Mouse (Mus musculus) kidney, embryonic 14.5 days (tissue): ENCODE measurements around the gene Ldhd. TPM values are rescaled to one million over a fixed set of nuclear protein-coding genes. Genes with fewer than 3 reads are reported as not detected.

Source experiments
- ATAC-seq: fragments of 200-750 bp; cut with Nextera tagmentation; 2 replicates; pipeline ENCODE4 v1.8.0; 2017; ENCODE audit warnings: moderate number of reproducible peaks, mild to moderate bottlenecking, moderate TSS enrichment, moderate library complexity; ENCODE audit not compliant: low FRiP score, low TSS enrichment
- H3K27ac ChIP-seq: fragments of 300-500 bp; sonication (generic); 2 replicates; pipeline ENCODE4 v1.5.1; 2014; ENCODE audit warnings: low read depth, mild to moderate bottlenecking, low read length, moderate library complexity, mixed read lengths
- H3K27me3 ChIP-seq: fragments of 300-500 bp; sonication (generic); 2 replicates; pipeline ENCODE4 v1.6.1; 2014; ENCODE audit warnings: mild to moderate bottlenecking, low read length; ENCODE audit not compliant: control insufficient read depth, insufficient read depth
- H3K36me3 ChIP-seq: fragments of 300-500 bp; sonication (generic); 2 replicates; pipeline ENCODE4 v1.6.1; 2014; ENCODE audit warnings: low read length, mixed read lengths; ENCODE audit not compliant: control insufficient read depth, insufficient read depth
- H3K4me1 ChIP-seq: fragments of 300-500 bp; sonication (generic); 2 replicates; pipeline ENCODE4 v1.6.1; 2014; ENCODE audit warnings: low read length, mixed read lengths; ENCODE audit not compliant: control insufficient read depth, insufficient read depth
- H3K4me2 ChIP-seq: fragments of 300-500 bp; sonication (generic); replicated peaks from 2 replicates; pipeline ENCODE4 v1.6.1; 2014; ENCODE audit warnings: low read depth, mild to moderate bottlenecking, low read length
- H3K4me3 ChIP-seq: fragments of 300-500 bp; sonication (generic); 2 replicates; pipeline ENCODE4 v1.5.1; 2014; ENCODE audit warnings: mild to moderate bottlenecking, low read length
- H3K9ac ChIP-seq: fragments of 300-500 bp; sonication (generic); 2 replicates; pipeline ENCODE4 v1.6.1; 2014; ENCODE audit warnings: low read depth, mild to moderate bottlenecking, low read length, moderate library complexity
- H3K9me3 ChIP-seq: fragments of 300-500 bp; sonication (generic); 2 replicates; pipeline ENCODE4 v1.6.1; 2016; ENCODE audit warnings: low read length; ENCODE audit not compliant: control insufficient read depth
- WGBS: fragments of 180-500 bp; shearing (Covaris S2); extraction: QIAGEN DNeasy Blood & Tissue Kit; methylation state at CpG from one replicate; pipeline ENCODE4 v1.1.7; 2014; 5-methylcytosine and 5-hydroxymethylcytosine counted together
- polyA plus RNA-seq: library from polyadenylated mRNA; unstranded; fragments of >200 nt; fragmentation: Nextera tagmentation; extraction: Ambion mirVana; gene quantifications from 2 replicates; pipeline ENCODE4 v1.2.1, GENCODE M21; 2014

Ldhd gene
- polyA plus RNA-seq, 1 experiment from 2014 or later: 0.99 TPM

GRCm38 (mm10) chr8:111579318-111579717 lies 50.9 kb downstream of the Ldhd start:
- no peak for ATAC-seq
- Histone ChIP-seq H3K27ac (no peak overlapping the region), H3K4me2 (no peak overlapping the region), H3K4me1 (peaks cover 13% of the 10 kb centered on the region; the same call in 1 of the 2 replicates), H3K4me3 (no peak overlapping the region), H3K9ac (no peak overlapping the region), H3K27me3 (no peaks in the 10 kb centered on the region), H3K36me3 (no peaks in the 10 kb centered on the region; the same call in 1 of the 2 replicates), H3K9me3 (no peaks in the 10 kb centered on the region)
- whole genome bisulfite sequencing: 87% methylated on average over 1 of the region's 1 CpGs

- no peak overlapping the region for H3K4me2 ChIP-seq
- no peak overlapping the region for H3K9ac ChIP-seq
- H3K27ac ChIP-seq: no peak overlapping the region
- H3K4me3 ChIP-seq: no peak overlapping the region
- H3K36me3 ChIP-seq: no peaks in the 10 kb centered on the region; the same call in 1 of the 2 replicates
- no peak for ATAC-seq
- H3K4me1 ChIP-seq: peaks cover 13% of the 10 kb centered on the region; the same call in 1 of the 2 replicates
- no peaks in the 10 kb centered on the region for H3K27me3 ChIP-seq
- 84% methylated on average over 9 of the region's 9 CpGs for WGBS
- H3K9me3 ChIP-seq: no peaks in the 10 kb centered on the region
Observed at GRCm38 (mm10) chr8:111577880-111578533, 52.2 kb downstream of the Ldhd start.

- ATAC-seq: no peak
- Histone ChIP-seq H3K4me3 (no peak overlapping the region), H3K27ac (no peak overlapping the region), H3K27me3 (no peaks in the 10 kb centered on the region), H3K36me3 (no peaks in the 10 kb centered on the region; the same call in 1 of the 2 replicates), H3K9ac (no peak overlapping the region), H3K9me3 (no peaks in the 10 kb centered on the region), H3K4me1 (peaks cover 22% of the 10 kb centered on the region), H3K4me2 (no peak overlapping the region)
Observed at GRCm38 (mm10) chr8:111576501-111576900, 53.7 kb downstream of the Ldhd start.

GRCm38 (mm10) chr8:111575492-111575891 lies 54.7 kb downstream of the Ldhd start:
- Histone ChIP-seq H3K4me3 (no peak overlapping the region), H3K27ac (no peak overlapping the region), H3K36me3 (no peaks in the 10 kb centered on the region; the same call in 1 of the 2 replicates), H3K9me3 (no peaks in the 10 kb centered on the region), H3K9ac (no peak overlapping the region), H3K27me3 (no peaks in the 10 kb centered on the region), H3K4me2 (no peak overlapping the region), H3K4me1 (peaks cover 22% of the 10 kb centered on the region)
- WGBS: 93% methylated on average over 4 of the region's 4 CpGs
- ATAC-seq: no peak

GRCm38 (mm10) chr8:111574016-111574415 lies 56.2 kb downstream of the Ldhd start:
- no peak for ATAC-seq
- Histone ChIP-seq H3K27ac (no peak overlapping the region), H3K4me2 (no peak overlapping the region), H3K36me3 (no peaks in the 10 kb centered on the region), H3K4me1 (peaks cover 22% of the 10 kb centered on the region), H3K27me3 (no peaks in the 10 kb centered on the region), H3K4me3 (no peak overlapping the region), H3K9ac (no peak overlapping the region), H3K9me3 (no peaks in the 10 kb centered on the region)
- WGBS: 80% methylated on average over 2 of the region's 2 CpGs

Other genes with a start within 250 kb of the Ldhd start
- gene Fa2h, start 236.6 kb downstream of the Ldhd start, polyA plus RNA-seq: 0.84 and 0.90 TPM in 2 replicates
- 4.8 and 6.2 TPM in 2 replicates for gene Wdr59, start 108.3 kb downstream of the Ldhd start, polyA plus RNA-seq
- gene Znrf1, start 94.3 kb downstream of the Ldhd start, polyA plus RNA-seq: 28.1 and 37.4 TPM in 2 replicates
- gene Zfp1, start 13.0 kb upstream of the Ldhd start, polyA plus RNA-seq: 23.3 and 24.8 TPM in 2 replicates
- not detected in 2 replicates for gene Ctrb1, start 60.6 kb upstream of the Ldhd start, polyA plus RNA-seq
- 39.1 and 55.6 TPM in 2 replicates for gene Bcar1, start 113.4 kb upstream of the Ldhd start, polyA plus RNA-seq
- 221 and 289 TPM in 2 replicates for gene Cfdp1, start 223.9 kb upstream of the Ldhd start, polyA plus RNA-seq
- 10.6 and 11.7 TPM in 2 replicates for gene Tmem170, start 246.4 kb upstream of the Ldhd start, polyA plus RNA-seq